Mouse (Mus musculus) forebrain, embryonic 10.5 days (tissue): ENCODE measurements around the gene Reep3. TPM values are rescaled to one million over a fixed set of nuclear protein-coding genes. Genes with fewer than 3 reads are reported as not detected.

Experiments
- DNase-seq: peaks from one replicate; pipeline ENCODE4 v3.0.0-alpha.2; 2017; ENCODE audit warnings: low spot score; ENCODE audit errors: extremely low spot score
- H3K27ac ChIP-seq: fragments of 300-500 bp; sonication (generic); 2 replicates; pipeline ENCODE4 v1.5.1; 2016; ENCODE audit warnings: mild to moderate bottlenecking
- H3K27me3 ChIP-seq: fragments of 300-500 bp; sonication (generic); 2 replicates; pipeline ENCODE4 v1.6.1; 2016; ENCODE audit warnings: mild to moderate bottlenecking; ENCODE audit not compliant: poor library complexity, severe bottlenecking
- H3K36me3 ChIP-seq: fragments of 300-500 bp; sonication (generic); replicated peaks from 2 replicates; pipeline ENCODE4 v1.6.1; 2016; ENCODE audit warnings: mild to moderate bottlenecking, moderate library complexity
- H3K4me1 ChIP-seq: fragments of 300-500 bp; sonication (generic); 2 replicates; pipeline ENCODE4 v1.6.1; 2016
- H3K4me3 ChIP-seq: fragments of 300-500 bp; sonication (generic); 2 replicates; pipeline ENCODE4 v1.5.1; 2016; ENCODE audit warnings: mild to moderate bottlenecking, moderate library complexity
- H3K9me3 ChIP-seq: fragments of 300-500 bp; sonication (generic); 2 replicates; pipeline ENCODE4 v1.6.1; 2016; ENCODE audit warnings: mild to moderate bottlenecking, moderate library complexity
- WGBS: fragments of 180-500 bp; shearing (Covaris S2); methylation state at CpG from one replicate; pipeline ENCODE4 v1.1.7; 2016; 5-methylcytosine and 5-hydroxymethylcytosine counted together
- polyA plus RNA-seq: library from polyadenylated mRNA; unstranded; fragments of >200 nt; fragmentation: Nextera tagmentation; extraction: Ambion mirVana; gene quantifications from 2 replicates; pipeline ENCODE4 v1.2.1, GENCODE M21; 2016

Gene Reep3
- polyA plus RNA-seq: 30.9 and 32.7 TPM in 2 replicates

- H3K9me3 ChIP-seq: no peaks in the 10 kb centered on the region
- peaks cover 10% of the 10 kb centered on the region for H3K36me3 ChIP-seq
- peak within 1 kb of the TSS; percentile 100 for H3K27ac ChIP-seq
- DNase-seq: peak; percentile 69
- peaks cover 53% of the 10 kb centered on the region for H3K4me1 ChIP-seq
- WGBS: under 1% methylated on average over 80 of the region's 97 CpGs
- H3K4me3 ChIP-seq: peak within 1 kb of the TSS; percentile 89
- H3K27me3 ChIP-seq: no peaks in the 10 kb centered on the region
Observed at GRCm38 (mm10) chr10:67096621-67097436, at the start of gene Reep3. Gene Reep3, minus strand, starts transcription at chr10:67096945.

DNA sequence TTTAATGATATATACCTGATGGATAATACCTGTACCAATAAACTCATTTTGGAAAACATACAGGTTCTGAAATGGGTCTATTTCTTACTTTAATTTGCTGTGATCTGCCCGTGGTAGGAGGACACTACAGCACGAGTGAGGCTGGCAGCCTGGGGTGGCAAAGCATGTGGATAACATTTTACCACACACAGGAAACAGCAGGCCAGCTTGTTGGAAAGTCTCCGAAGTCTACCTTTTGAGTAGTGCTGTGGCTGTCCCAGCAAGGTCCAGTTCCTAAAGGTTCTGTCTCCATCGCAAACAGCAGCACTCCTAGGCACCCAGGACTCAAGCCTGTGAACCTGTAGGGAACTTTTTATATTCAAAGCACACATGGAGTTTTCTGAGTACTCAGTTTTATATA is 48.9 kb upstream of the Reep3 start:
- Histone ChIP-seq H3K36me3 (peaks cover 3% of the 10 kb centered on the region; the same call in 1 of the 2 replicates), H3K4me3 (no peak overlapping the region), H3K27ac (no peak overlapping the region), H3K27me3 (no peaks in the 10 kb centered on the region), H3K4me1 (no peaks in the 10 kb centered on the region), H3K9me3 (no peaks in the 10 kb centered on the region)
- no peak for DNase-seq
- WGBS: 91% methylated on average over 4 of the region's 4 CpGs

GRCm38 (mm10) chr10:67144269-67144668 is 47.5 kb upstream of the Reep3 start:
- no peaks in the 10 kb centered on the region for H3K27me3 ChIP-seq
- WGBS: 67% methylated on average over 2 of the region's 2 CpGs
- peaks cover 3% of the 10 kb centered on the region; the same call in 1 of the 2 replicates for H3K4me1 ChIP-seq
- H3K4me3 ChIP-seq: no peak overlapping the region
- H3K9me3 ChIP-seq: no peaks in the 10 kb centered on the region
- DNase-seq: no peak
- no peak overlapping the region for H3K27ac ChIP-seq
- H3K36me3 ChIP-seq: peaks cover under 1% of the 10 kb centered on the region; the same call in 1 of the 2 replicates

DNA sequence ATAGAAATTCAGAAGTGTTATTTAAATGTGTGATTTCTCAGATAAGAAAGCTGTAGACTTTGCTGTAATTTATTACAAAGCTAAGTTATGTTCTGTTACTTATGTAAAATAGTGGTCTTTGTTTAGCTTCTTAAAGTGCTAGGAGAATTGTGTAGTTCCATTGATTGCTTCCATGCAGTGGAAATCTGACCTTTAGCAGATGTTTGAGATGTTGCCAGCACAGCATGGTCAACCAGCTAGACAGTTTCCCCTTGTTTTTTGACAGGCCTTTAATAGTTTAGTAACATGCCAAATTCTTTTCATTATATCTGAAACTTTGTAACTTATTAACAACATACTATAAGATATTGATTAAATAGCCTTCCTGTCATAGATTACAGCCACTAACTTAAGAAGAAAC is 46.9 kb upstream of the Reep3 start:
- Histone ChIP-seq H3K36me3 (no peaks in the 10 kb centered on the region), H3K4me1 (peaks cover 3% of the 10 kb centered on the region; the same call in 1 of the 2 replicates), H3K4me3 (no peak overlapping the region), H3K9me3 (no peaks in the 10 kb centered on the region), H3K27ac (no peak overlapping the region), H3K27me3 (no peaks in the 10 kb centered on the region)
- DNase-seq: no peak

GRCm38 (mm10) chr10:67137437-67137836 is 40.7 kb upstream of the Reep3 start:
- Histone ChIP-seq H3K9me3 (no peaks in the 10 kb centered on the region), H3K4me3 (no peak overlapping the region), H3K4me1 (peaks cover 3% of the 10 kb centered on the region; the same call in 1 of the 2 replicates), H3K27ac (no peak overlapping the region), H3K27me3 (no peaks in the 10 kb centered on the region), H3K36me3 (no peaks in the 10 kb centered on the region)
- no peak for DNase-seq
- 91% methylated on average over 2 of the region's 2 CpGs for WGBS

GRCm38 (mm10) chr10:67134322-67134721 is 37.6 kb upstream of the Reep3 start:
- Histone ChIP-seq H3K4me3 (no peak overlapping the region), H3K27ac (no peak overlapping the region), H3K36me3 (no peaks in the 10 kb centered on the region), H3K27me3 (no peaks in the 10 kb centered on the region), H3K9me3 (no peaks in the 10 kb centered on the region), H3K4me1 (peaks cover 10% of the 10 kb centered on the region; the same call in 1 of the 2 replicates)
- WGBS: 87% methylated on average over 2 of the region's 2 CpGs
- no peak for DNase-seq

- no peaks in the 10 kb centered on the region for H3K9me3 ChIP-seq
- H3K4me3 ChIP-seq: no peak overlapping the region
- peaks cover 28% of the 10 kb centered on the region for H3K4me1 ChIP-seq
- no peak for DNase-seq
- WGBS: 76% methylated on average over 1 of the region's 1 CpGs
- no peaks in the 10 kb centered on the region for H3K36me3 ChIP-seq
- H3K27me3 ChIP-seq: no peaks in the 10 kb centered on the region
- H3K27ac ChIP-seq: no peak overlapping the region
Observed at GRCm38 (mm10) chr10:67131709-67132108, 35.0 kb upstream of the Reep3 start.

- no peak for DNase-seq
- no peaks in the 10 kb centered on the region for H3K27me3 ChIP-seq
- H3K4me1 ChIP-seq: peaks cover 47% of the 10 kb centered on the region
- 94% methylated on average over 1 of the region's 1 CpGs for WGBS
- no peaks in the 10 kb centered on the region for H3K36me3 ChIP-seq
- H3K4me3 ChIP-seq: no peak overlapping the region
- H3K9me3 ChIP-seq: no peaks in the 10 kb centered on the region
- H3K27ac ChIP-seq: no peak overlapping the region
Observed at GRCm38 (mm10) chr10:67129531-67129930, 32.8 kb upstream of the Reep3 start.

GRCm38 (mm10) chr10:67126859-67127758 is 30.4 kb upstream of the Reep3 start:
- no peaks in the 10 kb centered on the region for H3K9me3 ChIP-seq
- 2% methylated on average over 110 of the region's 115 CpGs for WGBS
- DNase-seq: no peak

GRCm38 (mm10) chr10:67126061-67126858 is 29.5 kb upstream of the Reep3 start:
- Histone ChIP-seq H3K27ac (peak overlapping the region; percentile 89), H3K9me3 (no peaks in the 10 kb centered on the region), H3K27me3 (no peaks in the 10 kb centered on the region), H3K4me3 (peak overlapping the region; percentile 90), H3K4me1 (peaks cover 68% of the 10 kb centered on the region), H3K36me3 (no peaks in the 10 kb centered on the region)
- peak; percentile 57 for DNase-seq
- WGBS: under 1% methylated on average over 50 of the region's 50 CpGs

More at GRCm38 (mm10) chr10:67126859-67127758, 30.4 kb upstream of the Reep3 start:
- H3K36me3 ChIP-seq: no peaks in the 10 kb centered on the region
- no peaks in the 10 kb centered on the region for H3K27me3 ChIP-seq
- H3K27ac ChIP-seq: peak overlapping the region; percentile 89
- H3K4me3 ChIP-seq: peak overlapping the region; percentile 90
- H3K4me1 ChIP-seq: peaks cover 61% of the 10 kb centered on the region

DNA sequence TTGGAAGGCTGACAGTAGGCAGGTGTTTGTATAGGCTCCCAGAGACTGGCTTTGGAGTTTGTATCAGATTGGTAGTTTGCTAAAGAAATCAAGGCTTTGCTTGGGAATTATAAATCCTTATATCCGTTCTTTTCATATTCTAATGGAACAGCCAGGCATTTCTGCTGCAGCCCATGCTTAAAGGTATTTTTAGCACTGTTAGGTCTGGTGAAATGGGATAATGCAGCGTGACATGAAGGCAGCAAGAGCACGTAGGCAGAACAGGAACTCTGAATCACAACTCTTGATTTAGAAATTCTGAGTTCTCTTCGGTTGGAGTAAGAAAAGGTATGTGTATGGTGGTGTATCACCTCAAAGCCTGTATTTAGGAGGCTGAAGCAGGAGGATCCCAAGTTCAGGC is 27.4 kb upstream of the Reep3 start:
- no peaks in the 10 kb centered on the region for H3K27me3 ChIP-seq
- no peak overlapping the region for H3K27ac ChIP-seq
- H3K4me3 ChIP-seq: no peak overlapping the region
- WGBS: 84% methylated on average over 4 of the region's 4 CpGs
- 0 out of 2 replicates have a peak, but pooled peaks cover 2% of the 10 kb centered on the region for H3K36me3 ChIP-seq
- peaks cover 74% of the 10 kb centered on the region for H3K4me1 ChIP-seq
- no peak for DNase-seq
- no peaks in the 10 kb centered on the region for H3K9me3 ChIP-seq

- Histone ChIP-seq H3K36me3 (0 out of 2 replicates have a peak, but pooled peaks cover 2% of the 10 kb centered on the region), H3K4me1 (peaks cover 74% of the 10 kb centered on the region), H3K9me3 (no peaks in the 10 kb centered on the region), H3K27ac (no peak overlapping the region), H3K27me3 (no peaks in the 10 kb centered on the region), H3K4me3 (no peak overlapping the region)
- WGBS: 52% methylated on average over 2 of the region's 2 CpGs
- no peak for DNase-seq
Observed at GRCm38 (mm10) chr10:67123756-67124155, 27.0 kb upstream of the Reep3 start.
